Mouse (Mus musculus) R1 (cell line): ENCODE data around the gene Tpp1.
A peak's percentile ranks its signal among the peaks of the same experiment; 100 is the strongest.

Experiments
- DNase-seq: peaks from one replicate; pipeline ENCODE4 v3.0.0-alpha.2; 2018; ENCODE audit warnings: low read depth, low spot score

Tpp1 gene

DNA sequence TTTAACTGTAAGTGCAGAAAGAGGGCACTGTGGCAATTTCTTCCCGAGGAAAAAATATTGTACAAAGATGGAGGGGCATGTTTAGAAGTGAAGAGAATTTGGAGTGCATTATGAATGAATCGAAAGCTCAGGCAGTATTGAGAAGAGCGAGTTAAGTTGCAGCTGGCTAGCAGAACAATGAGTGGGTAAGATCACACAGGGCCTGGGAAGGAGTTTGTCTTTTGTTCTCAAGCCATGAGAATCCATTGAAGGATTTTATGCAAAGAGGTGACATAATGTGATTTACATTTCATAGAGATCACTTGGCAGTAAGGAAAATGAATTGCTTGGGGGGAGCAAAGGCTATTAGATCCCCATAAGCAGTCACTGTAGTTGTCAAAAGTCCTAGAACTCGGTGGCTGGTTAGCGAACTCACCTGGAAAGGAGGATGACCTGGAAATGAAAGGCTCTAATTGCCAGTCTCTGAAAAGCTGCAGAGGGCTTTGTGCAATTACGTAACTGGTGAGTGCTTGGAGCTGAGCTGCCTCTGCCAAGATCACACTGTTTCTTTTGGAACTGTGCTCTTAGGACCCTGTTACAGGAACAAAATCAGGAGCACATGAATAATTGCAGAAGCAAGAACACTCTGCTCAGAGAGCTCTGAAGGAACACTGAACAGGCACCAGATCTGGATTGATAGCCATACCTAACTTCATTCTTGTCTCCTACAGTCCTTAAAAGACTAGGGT is 23.2 kb downstream of the Tpp1 start:
- no peak for DNase-seq

- DNase-seq = no peak
Observed at GRCm38 (mm10) chr7:105726980-105727325, 25.1 kb downstream of the Tpp1 start.

DNA sequence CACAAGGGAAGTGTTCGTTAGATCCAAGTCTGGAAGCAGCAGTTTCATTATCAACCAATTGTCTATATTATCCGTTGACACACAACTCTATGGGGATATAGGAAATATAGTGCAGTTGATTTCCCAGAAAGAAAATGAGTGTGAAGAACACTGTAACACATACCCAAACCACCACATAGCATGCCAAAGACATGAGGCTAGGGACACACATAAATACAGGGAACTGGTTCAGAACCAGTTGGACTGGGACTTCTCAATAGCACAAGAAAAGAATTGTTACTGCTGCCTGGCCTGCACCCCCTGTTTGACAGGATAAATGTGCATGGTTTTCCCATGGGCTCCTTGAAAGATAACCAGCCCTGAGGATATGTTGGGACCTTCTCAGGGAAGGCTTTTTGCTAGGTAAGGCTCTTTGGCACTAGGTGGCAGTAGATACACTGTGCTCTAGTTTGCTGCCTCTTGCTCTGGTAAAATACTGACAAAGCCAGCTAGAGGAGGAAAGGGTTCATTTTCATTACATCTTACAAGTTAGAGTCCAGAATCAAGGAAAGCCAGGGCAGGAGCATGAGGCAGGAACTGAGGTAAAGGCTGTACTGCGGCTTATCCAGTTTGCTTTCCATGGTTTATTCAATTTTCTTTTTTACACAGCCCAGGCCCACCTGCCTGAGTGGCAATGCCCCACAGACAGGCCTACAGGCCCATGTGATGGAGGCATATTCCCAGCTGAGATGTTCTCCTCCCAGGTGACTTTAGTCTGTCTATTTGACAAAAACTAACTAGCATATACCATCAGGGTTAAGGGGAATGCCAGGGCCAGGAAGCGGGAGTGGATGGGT is 25.7 kb downstream of the Tpp1 start:
- peak; percentile 62 for DNase-seq

- DNase-seq = no peak
Observed at GRCm38 (mm10) chr7:105721916-105722315, 30.1 kb downstream of the Tpp1 start.

DNA sequence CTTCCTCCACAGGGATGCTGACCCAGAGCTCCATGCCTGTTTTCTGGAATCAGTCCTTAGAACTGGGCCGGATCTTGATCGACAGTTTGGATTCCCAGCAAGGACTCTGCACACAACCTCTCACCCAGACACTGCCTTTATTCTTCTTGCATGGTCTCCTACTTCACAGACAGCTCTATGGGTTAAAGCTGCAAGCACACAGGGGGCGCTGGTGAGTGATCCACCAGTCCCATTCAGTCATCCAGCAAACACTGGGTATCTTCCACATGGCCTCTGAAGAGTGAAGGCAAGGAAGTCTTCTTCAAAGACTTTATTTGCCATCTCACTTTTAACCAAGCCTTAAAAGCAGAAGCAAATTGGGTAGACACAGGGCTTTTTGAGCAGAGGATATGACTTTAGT is 36.7 kb downstream of the Tpp1 start:
- no peak for DNase-seq

DNA sequence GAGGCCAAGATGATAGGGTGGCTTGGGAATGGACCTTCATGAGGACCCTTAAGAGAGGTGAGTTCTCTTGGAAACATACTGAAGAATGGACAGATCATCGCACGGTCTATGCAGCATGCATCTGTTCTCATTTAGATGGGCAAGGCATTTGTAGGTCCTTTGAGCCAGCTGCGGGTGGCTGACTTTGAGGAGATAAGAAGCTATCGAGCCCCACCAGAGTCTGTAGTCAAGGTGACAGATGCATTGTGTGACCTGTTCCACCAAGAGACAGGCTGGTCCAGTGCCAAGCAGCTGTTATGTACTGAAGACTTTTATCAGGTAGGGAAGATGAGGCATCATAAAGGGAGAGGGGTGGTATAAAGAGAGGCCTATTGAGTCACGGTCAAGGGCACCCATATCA is 43.3 kb downstream of the Tpp1 start:
- no peak for DNase-seq

DNA sequence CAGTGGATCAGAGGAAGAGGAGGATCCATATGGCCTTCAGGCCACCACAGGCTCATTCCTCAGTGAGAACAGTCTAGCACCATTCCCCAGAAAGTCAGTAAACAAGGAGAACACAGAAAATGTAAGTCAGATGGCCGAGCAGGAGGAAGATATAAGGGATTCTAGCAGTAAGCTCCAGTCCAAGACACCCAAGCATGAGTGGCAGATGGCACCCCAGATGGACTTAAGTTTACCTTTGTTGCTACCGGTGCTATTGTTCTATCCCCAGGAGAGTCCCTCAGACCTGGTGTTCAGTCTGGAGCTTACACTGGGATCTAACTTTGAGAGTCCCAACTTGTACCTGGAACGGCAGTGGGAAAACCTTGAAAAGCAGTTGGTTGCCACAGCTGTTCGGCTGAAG is 48.2 kb downstream of the Tpp1 start:
- DNase-seq = no peak

GRCm38 (mm10) chr7:105703184-105703583 is 48.9 kb downstream of the Tpp1 start:
- DNase-seq = no peak
